ENCODE assay signal across 14 mouse cellular contexts in the genomic region with DNA sequence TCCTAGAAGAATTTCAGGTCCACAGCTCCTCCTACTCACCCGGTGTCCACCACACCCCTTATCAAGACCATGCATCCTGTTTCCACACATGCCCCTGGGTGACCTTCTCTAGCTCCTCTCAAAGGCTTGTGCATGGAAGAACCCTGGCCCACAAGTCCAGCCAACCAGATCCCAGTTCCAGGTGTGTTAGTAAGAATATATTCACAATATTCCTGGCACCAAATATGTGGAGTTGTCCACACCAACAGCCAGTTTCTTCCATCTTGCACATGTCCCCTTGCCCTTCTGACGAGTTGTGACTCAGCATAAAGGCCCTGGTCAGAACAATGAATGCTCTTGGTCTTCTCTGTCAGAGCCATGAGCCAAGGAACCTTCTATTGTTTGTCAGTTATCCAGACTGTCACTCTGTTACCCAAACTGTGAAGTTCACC. TPM values are rescaled to one million over a fixed set of nuclear protein-coding genes. Genes with fewer than 3 reads are reported as not detected.
DNase-seq lines count a peak whose midpoint lies in the region; ATAC-seq and TF ChIP-seq lines count a peak whose summit lies in the region.
"Had no signal": no experiment of that assay in that cellular context is flagged by ENCODE, and none has a peak within 500 bp of the region (broad histone marks: within the 10 kb centered on the region; RNA-seq: fewer than 3 reads in every experiment).

No protein-coding gene starts in this region.

- DNase-seq in heart, postnatal 25 days (ENCODE audit: low spot score) = no peak
- DNase-seq in c-Kit-positive CD71-positive TER-119-negative erythroid progenitor cells, embryonic 14.5 days (ENCODE audit: low read depth) = peak; percentile 71
- DNase-seq in liver, embryonic 14.5 days (ENCODE audit: low read depth in 3 of 3, low spot score in 3 of 3) = peak; percentile 79 to 85 (median 83)
- DNase-seq in spleen, postnatal 36 days (ENCODE audit: low spot score in 2 of 2) = peak; percentile 48 to 74
- no peak for DNase-seq in ovary, postnatal 10 days (ENCODE audit: low spot score)
- DNase-seq in hindbrain, embryonic 11.5 days (ENCODE audit: low spot score) = no peak
- no peak for DNase-seq in left cerebral cortex, adult 11 months (ENCODE audit: low spot score)
- DNase-seq: right cerebral cortex, postnatal 4 days; thymus, postnatal 25 days had no signal

- no peaks in the 10 kb centered on the region for H3K27me3 ChIP-seq in heart, embryonic 16.5 days (ENCODE audit: control insufficient read depth, insufficient read depth, low read length)
- no peaks in the 10 kb centered on the region for H3K27me3 ChIP-seq in liver, embryonic 14.5 days (ENCODE audit: control insufficient read depth, insufficient read depth, low read length)
- H3K27me3 ChIP-seq in hindbrain, embryonic 11.5 days (ENCODE audit: control insufficient read depth, insufficient read depth, low read length) = no peaks in the 10 kb centered on the region
- H3K27me3 ChIP-seq: midbrain, embryonic 13.5 days; neural tube, embryonic 15.5 days had no signal

- intact Hi-C loops in heart, postnatal 25 days (cut with DNase I) = loop anchor here (5.0 kb wide), 2 partner anchors 262 to 277 kb away; no protein-coding TSS in a partner anchor

- peaks cover 3% of the 10 kb centered on the region; the same call in 1 of the 2 replicates for H3K4me1 ChIP-seq in heart, embryonic 16.5 days (ENCODE audit: control insufficient read depth, insufficient read depth, low read length)
- H3K4me1 ChIP-seq in liver, embryonic 14.5 days (replicated peaks; ENCODE audit: control insufficient read depth in 2 of 2, insufficient read depth in 2 of 2, low read length in 1 of 2) = peaks cover 69 to 74% of the 10 kb centered on the region in 2 experiments
- H3K4me1 ChIP-seq in hindbrain, embryonic 11.5 days (replicated peaks; ENCODE audit: control insufficient read depth, insufficient read depth, low read length) = no peaks in the 10 kb centered on the region
- H3K4me1 ChIP-seq: neural tube, embryonic 15.5 days had no signal

- no peak overlapping the region for H3K4me2 ChIP-seq in heart, embryonic 16.5 days (ENCODE audit: low read depth, low read length)
- H3K4me2 ChIP-seq in liver, embryonic 14.5 days (ENCODE audit: low read depth) = peak overlapping the region; percentile 48
- no peak overlapping the region for H3K4me2 ChIP-seq in hindbrain, embryonic 11.5 days (replicated peaks; ENCODE audit: low read depth, low read length)
- H3K4me2 ChIP-seq: midbrain, embryonic 13.5 days; neural tube, embryonic 15.5 days had no signal

- H3K9ac ChIP-seq in heart, embryonic 16.5 days (ENCODE audit: low read length) = no peak overlapping the region
- peak overlapping the region; percentile 64 for H3K9ac ChIP-seq in liver, embryonic 14.5 days (replicated peaks)
- H3K9ac ChIP-seq in hindbrain, embryonic 11.5 days (ENCODE audit: low read depth, low read length) = no peak overlapping the region
- H3K9ac ChIP-seq: midbrain, embryonic 13.5 days; neural tube, embryonic 15.5 days had no signal

- peak; percentile 80 for TF ChIP-seq EP300 in liver, embryonic 14.5 days (IDR thresholded peaks at IDR 0.05; ENCODE audit: low read depth)

- no peaks in the 10 kb centered on the region for H3K36me3 ChIP-seq in heart, embryonic 16.5 days (ENCODE audit: control insufficient read depth, insufficient read depth)
- no peaks in the 10 kb centered on the region for H3K36me3 ChIP-seq in liver, embryonic 14.5 days (replicated peaks; ENCODE audit: control insufficient read depth, insufficient read depth, low read depth)
- H3K36me3 ChIP-seq in hindbrain, embryonic 11.5 days (ENCODE audit: control insufficient read depth, insufficient read depth, low read length) = no peaks in the 10 kb centered on the region
- H3K36me3 ChIP-seq: neural tube, embryonic 15.5 days had no signal

- TF ChIP-seq CTCF in liver, embryonic 14.5 days (IDR thresholded peaks at IDR 0.05; ENCODE audit: low read depth) = no peak

- no peak for ATAC-seq in heart, embryonic 16.5 days (replicated peaks; ENCODE audit: extremely low read depth, insufficient read depth, low FRiP score)
- ATAC-seq in liver, embryonic 14.5 days (ENCODE audit: insufficient read depth) = peak; percentile 75
- no peak for ATAC-seq in hindbrain, embryonic 11.5 days (ENCODE audit: low FRiP score)
- ATAC-seq: hindbrain, postnatal 0 days; midbrain, embryonic 13.5 days had no signal

- H3K27ac ChIP-seq in heart, embryonic 16.5 days (ENCODE audit: low read length) = peak overlapping the region; percentile 39
- H3K27ac ChIP-seq in liver, embryonic 14.5 days = peak overlapping the region; percentile 98
- no peak overlapping the region for H3K27ac ChIP-seq in hindbrain, embryonic 11.5 days (ENCODE audit: low read depth, low read length)
- H3K27ac ChIP-seq: heart, adult 2 months; hindbrain, postnatal 0 days; midbrain, embryonic 13.5 days; neural tube, embryonic 15.5 days had no signal

- H3K9me3 ChIP-seq in heart, embryonic 16.5 days (replicated peaks; ENCODE audit: control insufficient read depth, low read length) = no peaks in the 10 kb centered on the region
- no peaks in the 10 kb centered on the region for H3K9me3 ChIP-seq in liver, embryonic 14.5 days (ENCODE audit: control insufficient read depth, low read length)
- no peaks in the 10 kb centered on the region for H3K9me3 ChIP-seq in hindbrain, embryonic 11.5 days (ENCODE audit: control insufficient read depth, low read length)
- H3K9me3 ChIP-seq: midbrain, embryonic 13.5 days; neural tube, embryonic 15.5 days had no signal

- WGBS in heart, embryonic 16.5 days = 48% methylated on average over 2 of the region's 2 CpGs
- 12% methylated on average over 2 of the region's 2 CpGs for WGBS in liver, embryonic 14.5 days (ENCODE audit: insufficient replicate concordance)
- 81% methylated on average over 2 of the region's 2 CpGs for WGBS in hindbrain, embryonic 11.5 days

- H3K4me3 ChIP-seq in heart, embryonic 16.5 days (ENCODE audit: low read length) = no peak overlapping the region
- peak overlapping the region in 1 of 2 experiments; percentile 4; a peak in 1 of 4 replicates for H3K4me3 ChIP-seq in liver, embryonic 14.5 days (ENCODE audit: insufficient read depth in 1 of 2, low read depth in 2 of 2, low read length in 2 of 2)
- H3K4me3 ChIP-seq in hindbrain, embryonic 11.5 days (ENCODE audit: low read depth, low read length) = no peak overlapping the region
- H3K4me3 ChIP-seq: heart, adult 2 months; midbrain, embryonic 13.5 days; neural tube, embryonic 15.5 days had no signal

RNA-seq across cellular contexts. Expression of a gene that starts 30.5 kb away (rescaled TPM):
- 76.3 and 93.0 TPM in 2 replicates for polyA plus RNA-seq in heart, embryonic 16.5 days (2015; fragmentation: Nextera tagmentation; extraction: Ambion mirVana)
- total RNA-seq in heart, postnatal 25 days (2021) = 10 to 100 TPM; 73.5 to 76.4 TPM
- 54.3 and 82.5 TPM in 2 replicates for polyA plus RNA-seq in liver, embryonic 14.5 days (2012; rRNA removed)
- 331 and 345 TPM in 2 replicates for polyA plus RNA-seq in liver, embryonic 14.5 days (2014; fragmentation: Nextera tagmentation; extraction: Ambion mirVana)
- 76.5 and 83.4 TPM in 2 replicates for polyA plus RNA-seq in hindbrain, embryonic 11.5 days (2014; fragmentation: Nextera tagmentation; extraction: Ambion mirVana)

Comparison
In these comparisons a context has a peak if more than half of its experiments do, and no peak if none do; other contexts are left out.
1. DNase-seq: peak in c-Kit-positive CD71-positive TER-119-negative erythroid progenitor cells, embryonic 14.5 days (single experiment), liver, embryonic 14.5 days (3 of 3) and spleen, postnatal 36 days (2 of 2); none in heart, postnatal 25 days (single experiment), ovary, postnatal 10 days (single experiment), hindbrain, embryonic 11.5 days (single experiment) and left cerebral cortex, adult 11 months (single experiment).